Comparison of ENCODE assay signal across 8 mouse cellular contexts in genomic region chr10:70222231-70222630, GRCm38 (mm10). TPM values are rescaled to one million over a fixed set of nuclear protein-coding genes. Genes with fewer than 3 reads are reported as not detected.
"Had no signal": no experiment of that assay in that cellular context is flagged by ENCODE, and none has a peak within 500 bp of the region (broad histone marks: within the 10 kb centered on the region; RNA-seq: fewer than 3 reads in every experiment).

No protein-coding gene starts in this region.

RNA-seq across cellular contexts. Expression of gene Mrln, which starts 17.8 kb away (rescaled TPM):
- polyA plus RNA-seq: liver, adult 2 months; lung, embryonic 14.5 days; lung, embryonic 15.5 days; macrophage; midbrain, embryonic 11.5 days; midbrain, embryonic 13.5 days; midbrain, embryonic 14.5 days; midbrain, embryonic 16.5 days had no signal
